ENCODE assay signal across 32 mouse cellular contexts in genomic region chr16:64224336-64224735, GRCm38 (mm10).
"Had no signal": no experiment of that assay in that cellular context is flagged by ENCODE, and none has a peak within 500 bp of the region (broad histone marks: within the 10 kb centered on the region; RNA-seq: fewer than 3 reads in every experiment).

No protein-coding gene starts in this region.

- H3K4me1 ChIP-seq: limb, embryonic 12.5 days; limb, embryonic 13.5 days; liver, embryonic 12.5 days; liver, embryonic 13.5 days; liver, embryonic 15.5 days; lung, embryonic 15.5 days; megakaryocyte, embryonic 14.5 days; midbrain, embryonic 10.5 days; midbrain, embryonic 12.5 days; midbrain, embryonic 13.5 days; midbrain, embryonic 15.5 days; neural tube, embryonic 12.5 days had no signal

- H3K27me3 ChIP-seq: limb, embryonic 12.5 days; limb, embryonic 13.5 days; limb, embryonic 15.5 days; liver, embryonic 12.5 days; liver, embryonic 13.5 days; liver, embryonic 15.5 days; lung, embryonic 15.5 days; megakaryocyte, embryonic 14.5 days; midbrain, embryonic 12.5 days; midbrain, embryonic 13.5 days; midbrain, embryonic 15.5 days; neural tube, embryonic 12.5 days had no signal

- H3K9me3 ChIP-seq: limb, embryonic 12.5 days; limb, embryonic 13.5 days; limb, embryonic 15.5 days; liver, embryonic 12.5 days; liver, embryonic 13.5 days; liver, embryonic 15.5 days; lung, embryonic 15.5 days; midbrain, embryonic 10.5 days; midbrain, embryonic 12.5 days; midbrain, embryonic 13.5 days; midbrain, embryonic 15.5 days; neural tube, embryonic 12.5 days had no signal

- H3K36me3 ChIP-seq: limb, embryonic 12.5 days; limb, embryonic 13.5 days; limb, embryonic 15.5 days; liver, embryonic 12.5 days; liver, embryonic 13.5 days; liver, embryonic 15.5 days; lung, embryonic 15.5 days; midbrain, embryonic 10.5 days; midbrain, embryonic 12.5 days; midbrain, embryonic 13.5 days; midbrain, embryonic 15.5 days; neural tube, embryonic 12.5 days had no signal

- H3K9ac ChIP-seq: limb, embryonic 12.5 days; limb, embryonic 13.5 days; limb, embryonic 15.5 days; liver, embryonic 12.5 days; liver, embryonic 13.5 days; liver, embryonic 14.5 days; liver, embryonic 15.5 days; liver, postnatal 0 days; lung, embryonic 14.5 days; lung, embryonic 15.5 days; midbrain, embryonic 12.5 days; midbrain, embryonic 13.5 days; midbrain, embryonic 15.5 days; neural tube, embryonic 12.5 days had no signal

- H3K4me3 ChIP-seq: left cerebral cortex, adult 2 months; limb, embryonic 12.5 days; limb, embryonic 13.5 days; limb, embryonic 15.5 days; liver, embryonic 12.5 days; liver, embryonic 13.5 days; liver, embryonic 15.5 days; lung, embryonic 15.5 days; megakaryocyte, embryonic 14.5 days; midbrain, embryonic 10.5 days; midbrain, embryonic 12.5 days; midbrain, embryonic 13.5 days; midbrain, embryonic 15.5 days; myocyte; neural tube, embryonic 12.5 days had no signal

- ATAC-seq: liver, embryonic 12.5 days; liver, postnatal 0 days; lung, postnatal 0 days; midbrain, embryonic 13.5 days; midbrain, embryonic 15.5 days; midbrain, embryonic 16.5 days had no signal

- DNase-seq: left cerebral cortex, postnatal 4 days; liver; liver, embryonic 13.5 days; liver, postnatal 0 days; lung, adult 18-20 months; lung, adult 2 months; lung, embryonic 14.5 days; lung, postnatal 10 days; lung, postnatal 14 days; lung, postnatal 36 days; lung, postnatal 4 days; midbrain, embryonic 14.5 days had no signal

- H3K27ac ChIP-seq: left cerebral cortex, adult 2 months; limb, embryonic 12.5 days; limb, embryonic 13.5 days; limb, embryonic 15.5 days; liver, embryonic 12.5 days; liver, embryonic 13.5 days; liver, embryonic 14.5 days; liver, embryonic 15.5 days; lung, embryonic 15.5 days; macrophage; midbrain, embryonic 10.5 days; midbrain, embryonic 12.5 days; midbrain, embryonic 13.5 days; midbrain, embryonic 15.5 days; neural tube, embryonic 12.5 days had no signal

- H3K4me2 ChIP-seq: limb, embryonic 12.5 days; limb, embryonic 13.5 days; limb, embryonic 15.5 days; liver, embryonic 11.5 days; liver, embryonic 12.5 days; liver, embryonic 13.5 days; liver, embryonic 15.5 days; lung, embryonic 14.5 days; lung, embryonic 15.5 days; midbrain, embryonic 11.5 days; midbrain, embryonic 12.5 days; midbrain, embryonic 13.5 days; midbrain, embryonic 15.5 days; neural tube, embryonic 12.5 days had no signal
